Mouse (Mus musculus) forebrain, embryonic 10.5 days (tissue): ENCODE results near the gene Gtf3c2. TPM values are rescaled to one million over a fixed set of nuclear protein-coding genes. Genes with fewer than 3 reads are reported as not detected.
A peak's percentile ranks its signal among the peaks of the same experiment; 100 is the strongest.

Experiments
- DNase-seq: peaks from one replicate; pipeline ENCODE4 v3.0.0-alpha.2; 2017; ENCODE audit warnings: low spot score; ENCODE audit errors: extremely low spot score
- H3K27ac ChIP-seq: fragments of 300-500 bp; sonication (generic); 2 replicates; pipeline ENCODE4 v1.5.1; 2016; ENCODE audit warnings: mild to moderate bottlenecking
- H3K27me3 ChIP-seq: fragments of 300-500 bp; sonication (generic); 2 replicates; pipeline ENCODE4 v1.6.1; 2016; ENCODE audit warnings: mild to moderate bottlenecking; ENCODE audit not compliant: poor library complexity, severe bottlenecking
- H3K36me3 ChIP-seq: fragments of 300-500 bp; sonication (generic); replicated peaks from 2 replicates; pipeline ENCODE4 v1.6.1; 2016; ENCODE audit warnings: mild to moderate bottlenecking, moderate library complexity
- H3K4me1 ChIP-seq: fragments of 300-500 bp; sonication (generic); 2 replicates; pipeline ENCODE4 v1.6.1; 2016
- H3K4me3 ChIP-seq: fragments of 300-500 bp; sonication (generic); 2 replicates; pipeline ENCODE4 v1.5.1; 2016; ENCODE audit warnings: mild to moderate bottlenecking, moderate library complexity
- H3K9me3 ChIP-seq: fragments of 300-500 bp; sonication (generic); 2 replicates; pipeline ENCODE4 v1.6.1; 2016; ENCODE audit warnings: mild to moderate bottlenecking, moderate library complexity
- WGBS: fragments of 180-500 bp; shearing (Covaris S2); methylation state at CpG from one replicate; pipeline ENCODE4 v1.1.7; 2016; 5-methylcytosine and 5-hydroxymethylcytosine counted together
- polyA plus RNA-seq: library from polyadenylated mRNA; unstranded; fragments of >200 nt; fragmentation: Nextera tagmentation; extraction: Ambion mirVana; gene quantifications from 2 replicates; pipeline ENCODE4 v1.2.1, GENCODE M21; 2016

Gene Gtf3c2
- polyA plus RNA-seq, 1 experiment from 2014 or later, result 136 TPM

DNA sequence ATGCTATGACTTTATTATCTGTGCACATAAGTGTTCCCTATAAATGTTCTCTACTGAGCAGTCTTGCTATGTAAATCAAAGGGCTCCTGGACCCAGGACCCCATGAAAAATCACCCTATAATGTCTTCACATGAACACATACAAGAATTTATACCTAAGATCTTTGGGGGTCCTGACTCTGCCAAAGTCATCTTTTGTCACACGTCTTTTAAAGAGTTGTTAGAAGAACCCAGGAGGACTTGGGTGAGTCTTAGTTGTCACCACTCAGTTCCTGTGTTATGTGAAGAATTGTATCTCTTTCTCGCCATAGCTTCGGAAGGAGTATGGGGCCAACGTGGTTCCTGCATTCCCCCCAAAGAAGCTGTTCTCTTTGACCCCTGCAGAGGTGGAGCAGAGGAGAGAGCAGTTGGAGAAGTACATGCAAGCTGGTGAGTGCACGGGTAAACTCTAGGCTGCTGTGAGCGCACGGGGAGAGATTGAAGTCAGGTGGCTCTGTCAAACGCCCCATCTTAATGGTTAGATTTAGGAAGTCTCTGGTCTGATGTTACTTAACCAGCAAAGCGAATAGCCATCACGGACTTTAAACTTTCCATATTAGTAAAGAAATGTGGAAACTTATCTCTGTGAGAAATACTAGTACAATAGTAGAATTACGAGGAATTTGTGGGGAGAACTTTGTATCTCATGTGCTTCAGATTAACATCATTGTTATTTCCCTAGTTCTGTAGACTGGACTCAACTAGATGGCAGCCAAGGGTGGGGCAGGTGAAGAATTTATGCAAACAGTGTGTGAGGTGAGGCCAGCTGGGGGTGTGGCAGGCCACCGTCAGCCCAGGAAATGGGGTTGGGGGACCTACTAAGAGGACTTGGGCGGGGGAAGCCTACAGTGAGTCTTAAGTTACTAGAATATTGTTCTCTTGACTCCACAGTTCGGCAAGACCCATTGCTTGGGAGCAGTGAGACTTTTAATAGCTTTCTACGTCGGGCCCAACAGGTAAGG, 14.8 kb upstream of the Gtf3c2 start:
- no peak for DNase-seq
- 93% methylated on average over 16 of the region's 16 CpGs for WGBS
- Histone ChIP-seq H3K4me1 (peaks cover 25% of the 10 kb centered on the region), H3K27ac (no peak overlapping the region), H3K36me3 (peaks cover 74% of the 10 kb centered on the region), H3K4me3 (peak overlapping the region; percentile 73), H3K27me3 (no peaks in the 10 kb centered on the region), H3K9me3 (no peaks in the 10 kb centered on the region)

DNA sequence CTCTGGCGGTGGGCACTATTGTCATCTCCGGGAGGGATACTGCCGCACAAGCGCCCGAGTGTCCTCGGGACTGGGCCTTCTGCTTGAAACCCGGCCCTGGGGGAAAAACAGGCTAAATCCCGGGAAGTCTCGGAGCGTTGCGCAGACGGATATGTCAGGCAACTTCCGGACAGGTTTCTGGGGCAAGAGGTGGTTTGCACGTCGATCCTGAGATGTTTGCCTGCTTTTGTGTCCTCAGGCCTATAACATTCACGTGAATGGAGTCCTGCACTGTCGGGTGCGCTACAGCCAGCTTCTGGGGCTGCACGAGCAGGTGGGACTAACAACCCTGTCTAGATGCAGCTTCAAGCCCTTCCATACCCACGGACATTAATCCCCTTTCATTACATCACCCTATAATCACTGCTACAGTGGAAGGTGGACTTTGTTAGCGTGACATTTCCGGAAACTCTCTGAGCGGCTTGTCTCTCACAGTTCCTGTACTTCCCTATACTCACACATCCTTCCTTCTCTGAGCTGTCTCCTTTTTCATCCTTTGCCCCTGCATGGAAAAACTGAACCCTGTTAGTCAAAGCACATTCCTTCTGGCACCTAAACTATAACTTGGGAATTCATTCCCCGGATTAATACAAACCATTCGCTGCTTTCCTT, 13.8 kb upstream of the Gtf3c2 start:
- H3K36me3 ChIP-seq, result peaks cover 73% of the 10 kb centered on the region
- peaks cover 25% of the 10 kb centered on the region for H3K4me1 ChIP-seq
- peak overlapping the region; percentile 87 for H3K27ac ChIP-seq
- peak overlapping the region; percentile 73 for H3K4me3 ChIP-seq
- H3K27me3 ChIP-seq, result no peaks in the 10 kb centered on the region
- 15% methylated on average over 25 of the region's 25 CpGs for WGBS
- no peak for DNase-seq
- no peaks in the 10 kb centered on the region for H3K9me3 ChIP-seq

DNA sequence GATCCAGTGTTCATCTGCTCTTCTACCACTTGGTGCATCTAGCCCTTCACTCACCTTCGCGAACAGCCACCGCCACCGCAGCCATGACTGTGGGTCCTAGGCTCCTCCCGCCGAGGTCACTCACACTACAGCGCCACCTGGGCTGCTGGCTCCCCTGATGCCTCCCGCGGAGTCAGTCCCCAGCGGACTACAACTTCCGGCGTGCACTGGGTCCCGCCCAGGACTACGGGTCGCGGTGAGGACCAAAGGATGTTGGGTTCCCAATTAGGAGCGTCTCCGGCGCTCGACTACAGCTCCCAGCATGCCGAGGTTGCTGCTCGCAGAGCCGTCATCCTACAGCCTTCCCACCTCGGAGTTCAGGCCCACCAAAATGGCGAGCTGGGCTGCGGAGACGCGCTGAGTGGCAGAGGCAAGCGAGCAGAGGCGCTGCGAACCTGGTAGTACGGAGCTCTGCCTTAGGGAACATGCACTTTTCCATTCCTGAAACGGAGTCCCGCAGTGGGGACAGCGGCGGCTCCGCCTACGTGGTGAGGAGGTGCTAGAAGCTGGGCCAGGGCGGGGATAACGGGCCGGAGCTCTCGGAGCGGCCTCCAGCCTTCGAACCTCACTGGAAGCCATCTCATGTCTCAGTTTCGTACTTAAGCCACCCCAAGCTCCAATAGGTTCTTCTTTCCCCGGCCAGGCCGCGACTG, 13.1 kb upstream of the Gtf3c2 start, which contains the start of the genes Snx17 and Eif2b4:
TSS of gene Snx17 (plus strand) at position 289 of the 692 bp plus-strand sequence.
TSS of gene Eif2b4 (minus strand) at position 492 of the 692 bp plus-strand sequence.
- Histone ChIP-seq H3K27ac (peak within 1 kb of the TSS; percentile 87), H3K9me3 (no peaks in the 10 kb centered on the region), H3K4me3 (peak within 1 kb of the TSS; percentile 73), H3K4me1 (peaks cover 25% of the 10 kb centered on the region), H3K27me3 (no peaks in the 10 kb centered on the region), H3K36me3 (peaks cover 73% of the 10 kb centered on the region)
- under 1% methylated on average over 48 of the region's 48 CpGs for WGBS
- peak; percentile 99 for DNase-seq

GRCm38 (mm10) chr5:31192045-31192938, 12.3 kb upstream of the Gtf3c2 start:
- H3K27me3 ChIP-seq, result no peaks in the 10 kb centered on the region
- WGBS, result 16% methylated on average over 42 of the region's 42 CpGs
- no peaks in the 10 kb centered on the region for H3K9me3 ChIP-seq
- H3K4me1 ChIP-seq, result peaks cover 25% of the 10 kb centered on the region
- H3K4me3 ChIP-seq, result peak overlapping the region; percentile 73
- peak overlapping the region; percentile 87 for H3K27ac ChIP-seq
- no peak for DNase-seq
- H3K36me3 ChIP-seq, result peaks cover 73% of the 10 kb centered on the region

GRCm38 (mm10) chr5:31190201-31190600, 10.3 kb upstream of the Gtf3c2 start:
- Histone ChIP-seq H3K27me3 (no peaks in the 10 kb centered on the region), H3K27ac (no peak overlapping the region), H3K4me3 (no peak overlapping the region), H3K36me3 (peaks cover 61% of the 10 kb centered on the region), H3K9me3 (no peaks in the 10 kb centered on the region), H3K4me1 (peaks cover 25% of the 10 kb centered on the region)
- WGBS, result 90% methylated on average over 9 of the region's 9 CpGs
- no peak for DNase-seq

DNA sequence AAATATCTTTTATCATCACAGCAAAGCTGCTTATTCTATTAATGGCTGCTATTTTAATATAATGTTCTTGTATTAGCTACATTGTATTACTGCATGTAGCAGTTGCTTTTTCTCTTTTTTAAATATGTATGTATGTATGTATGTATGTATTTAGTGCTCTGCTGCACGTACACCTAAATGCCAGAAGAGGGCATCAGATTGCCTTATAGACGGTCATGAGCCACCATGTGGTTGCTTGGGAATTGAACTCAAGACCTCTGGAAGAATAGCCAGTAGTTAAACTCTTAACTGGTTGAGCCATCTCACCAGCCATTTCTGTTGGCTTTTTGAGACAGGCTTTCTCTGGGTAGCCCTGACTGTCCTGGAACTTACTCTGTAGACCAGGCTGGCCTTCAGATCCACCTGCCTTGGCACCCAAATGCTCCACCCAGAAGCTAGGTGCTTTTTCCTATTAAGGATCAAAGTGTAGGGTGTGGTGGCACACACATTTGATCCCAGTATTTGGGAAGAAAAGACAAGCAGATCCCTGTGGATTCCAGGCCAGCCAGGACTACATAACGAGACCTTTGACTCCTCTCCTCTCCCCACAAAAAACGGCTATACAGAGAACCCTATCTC, 8.4 kb upstream of the Gtf3c2 start:
- WGBS, result 83% methylated on average over 4 of the region's 4 CpGs
- Histone ChIP-seq H3K36me3 (peaks cover 51% of the 10 kb centered on the region), H3K27me3 (no peaks in the 10 kb centered on the region), H3K4me3 (no peak overlapping the region), H3K9me3 (no peaks in the 10 kb centered on the region), H3K4me1 (peaks cover 14% of the 10 kb centered on the region), H3K27ac (no peak overlapping the region)
- DNase-seq, result no peak

DNA sequence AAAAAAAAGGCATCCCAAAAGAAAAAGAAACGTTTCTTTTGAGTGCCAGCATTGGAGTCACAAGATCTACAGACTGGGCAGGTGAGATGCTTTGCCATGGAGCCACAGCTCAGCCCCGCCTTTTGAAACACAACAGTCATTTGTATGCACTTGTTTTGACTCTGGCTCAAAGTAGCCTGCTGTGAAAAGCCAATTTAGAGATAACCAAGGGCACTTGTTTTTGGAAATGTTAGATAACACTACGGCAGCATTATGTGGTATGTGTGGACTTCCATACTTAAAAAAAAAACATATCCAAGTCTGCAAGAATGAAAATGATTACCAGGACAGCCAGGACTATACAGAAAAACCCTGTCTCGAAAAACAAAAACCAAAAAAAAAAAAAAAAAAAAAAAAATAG, 3.7 kb upstream of the Gtf3c2 start:
- WGBS, result 68% methylated on average over 4 of the region's 4 CpGs
- Histone ChIP-seq H3K9me3 (no peaks in the 10 kb centered on the region), H3K4me3 (no peak overlapping the region), H3K4me1 (peaks cover 11% of the 10 kb centered on the region), H3K36me3 (peaks cover 23% of the 10 kb centered on the region), H3K27me3 (no peaks in the 10 kb centered on the region), H3K27ac (no peak overlapping the region)
- DNase-seq, result no peak

DNA sequence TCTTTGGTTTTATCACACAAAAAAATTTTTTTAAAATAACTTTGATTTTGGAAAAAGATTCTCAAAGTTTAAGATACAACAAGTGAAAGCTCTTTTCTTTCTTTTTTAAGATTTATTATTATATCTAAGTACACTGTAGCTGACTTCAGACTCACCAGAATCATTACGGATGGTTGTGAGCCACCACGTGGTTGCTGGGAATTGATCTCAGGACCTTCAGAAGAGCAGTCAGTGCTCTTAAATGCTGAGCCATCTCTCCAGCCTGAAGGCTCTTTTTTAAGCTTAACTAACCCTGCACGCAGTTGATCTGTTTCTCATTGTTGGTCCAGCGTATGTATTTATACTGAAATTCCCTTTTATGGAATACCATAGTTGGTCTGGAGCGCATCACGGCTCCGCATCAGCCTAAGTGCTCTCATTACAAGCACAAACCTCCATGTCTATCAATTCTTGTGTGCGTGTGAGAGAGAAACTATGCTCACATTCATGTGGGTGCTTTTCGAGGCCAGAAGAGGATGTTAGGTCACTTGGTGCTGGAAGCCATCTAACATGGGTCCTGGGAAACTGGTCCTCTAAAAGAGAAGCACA, 1.3 kb upstream of the Gtf3c2 start:
- no peak overlapping the region for H3K27ac ChIP-seq
- H3K27me3 ChIP-seq, result no peaks in the 10 kb centered on the region
- WGBS, result 95% methylated on average over 9 of the region's 9 CpGs
- H3K36me3 ChIP-seq, result peaks cover 18% of the 10 kb centered on the region
- no peak for DNase-seq
- H3K4me3 ChIP-seq, result peak overlapping the region; percentile 71; the same call in 1 of the 2 replicates
- no peaks in the 10 kb centered on the region for H3K9me3 ChIP-seq
- peaks cover 16% of the 10 kb centered on the region for H3K4me1 ChIP-seq

- Histone ChIP-seq H3K9me3 (no peaks in the 10 kb centered on the region), H3K4me1 (peaks cover 16% of the 10 kb centered on the region), H3K27ac (peak overlapping the region; percentile 92), H3K27me3 (no peaks in the 10 kb centered on the region), H3K36me3 (peaks cover 31% of the 10 kb centered on the region), H3K4me3 (peak overlapping the region; percentile 71)
- under 1% methylated on average over 25 of the region's 25 CpGs for WGBS
- DNase-seq, result no peak
Observed at GRCm38 (mm10) chr5:31179301-31179765, 611 bp downstream of the Gtf3c2 start.

DNA sequence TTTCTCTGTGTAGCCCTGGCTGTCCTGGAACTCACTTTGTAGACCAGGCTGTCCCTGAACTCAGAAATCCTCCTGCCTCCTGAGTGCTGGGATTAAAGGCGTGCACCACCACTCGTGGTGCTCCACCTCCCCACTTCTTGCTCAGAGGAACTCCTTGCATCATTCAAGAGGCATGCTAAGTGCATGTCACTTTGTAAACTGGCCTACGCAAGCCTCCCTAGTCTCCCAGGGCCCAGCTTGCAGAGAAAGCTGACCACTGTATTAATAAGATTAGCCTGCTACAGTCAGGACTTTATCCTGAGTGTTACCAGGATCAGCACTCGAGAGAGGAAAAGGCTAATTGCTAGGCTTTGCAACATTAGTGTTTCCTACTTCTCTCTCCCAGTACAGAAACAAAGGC, 11.3 kb downstream of the Gtf3c2 start:
- WGBS, result 90% methylated on average over 4 of the region's 4 CpGs
- H3K36me3 ChIP-seq, result peaks cover 98% of the 10 kb centered on the region
- DNase-seq, result no peak
- no peak overlapping the region for H3K4me3 ChIP-seq
- H3K27me3 ChIP-seq, result no peaks in the 10 kb centered on the region
- no peak overlapping the region for H3K27ac ChIP-seq
- no peaks in the 10 kb centered on the region for H3K9me3 ChIP-seq
- no peaks in the 10 kb centered on the region for H3K4me1 ChIP-seq

GRCm38 (mm10) chr5:31164878-31165277, 15.1 kb downstream of the Gtf3c2 start:
- no peaks in the 10 kb centered on the region for H3K4me1 ChIP-seq
- DNase-seq, result no peak
- WGBS, result 95% methylated on average over 1 of the region's 1 CpGs
- H3K27me3 ChIP-seq, result no peaks in the 10 kb centered on the region
- peaks cover 99% of the 10 kb centered on the region for H3K36me3 ChIP-seq
- H3K9me3 ChIP-seq, result no peaks in the 10 kb centered on the region
- no peak overlapping the region for H3K4me3 ChIP-seq
- H3K27ac ChIP-seq, result no peak overlapping the region
